Mouse (Mus musculus): ENCODE data around the gene Arsg. TPM values are rescaled to one million over a fixed set of nuclear protein-coding genes. Genes with fewer than 3 reads are reported as not detected.
A peak's percentile ranks its signal among the peaks of the same experiment; 100 is the strongest.

Arsg gene
- polyA plus RNA-seq, 1 experiment, result 0.45 TPM

GRCm38 (mm10) chr11:109574604-109575003, 101.4 kb downstream of the Arsg start:
- TF ChIP-seq GATA1 (IDR thresholded peaks at IDR 0.05; ENCODE audit: low read length), result no peak

GRCm38 (mm10) chr11:109575832-109576231, 102.7 kb downstream of the Arsg start:
- TF ChIP-seq GATA1 (IDR thresholded peaks at IDR 0.05; ENCODE audit: low read length), result no peak

GRCm38 (mm10) chr11:109578536-109578935, 105.4 kb downstream of the Arsg start:
- TF ChIP-seq GATA1 (IDR thresholded peaks at IDR 0.05; ENCODE audit: low read length), result no peak

- TF ChIP-seq GATA1 (IDR thresholded peaks at IDR 0.05; ENCODE audit: low read length), result no peak
Measured at GRCm38 (mm10) chr11:109579999-109580398, 106.8 kb downstream of the Arsg start.

GRCm38 (mm10) chr11:109583986-109584385, 110.8 kb downstream of the Arsg start:
- peak; percentile 26 for TF ChIP-seq GATA1 (IDR thresholded peaks at IDR 0.05; ENCODE audit: low read length)

GRCm38 (mm10) chr11:109584843-109585713, 111.9 kb downstream of the Arsg start:
- TF ChIP-seq GATA1 (IDR thresholded peaks at IDR 0.05; ENCODE audit: low read length), result no peak

- TF ChIP-seq GATA1 (IDR thresholded peaks at IDR 0.05; ENCODE audit: low read length), result no peak
Measured at GRCm38 (mm10) chr11:109586424-109586823, 113.2 kb downstream of the Arsg start.

GRCm38 (mm10) chr11:109587019-109587418, 113.8 kb downstream of the Arsg start:
- TF ChIP-seq GATA1 (IDR thresholded peaks at IDR 0.05; ENCODE audit: low read length), result peak; percentile 69

- no peak for TF ChIP-seq GATA1 (IDR thresholded peaks at IDR 0.05; ENCODE audit: low read length)
Measured at GRCm38 (mm10) chr11:109587638-109588374, 114.6 kb downstream of the Arsg start.

- no peak for TF ChIP-seq GATA1 (IDR thresholded peaks at IDR 0.05; ENCODE audit: low read length)
Measured at GRCm38 (mm10) chr11:109590012-109590411, 116.8 kb downstream of the Arsg start.

GRCm38 (mm10) chr11:109591511-109591910, 118.3 kb downstream of the Arsg start:
- TF ChIP-seq GATA1 (IDR thresholded peaks at IDR 0.05; ENCODE audit: low read length), result no peak

- TF ChIP-seq GATA1 (IDR thresholded peaks at IDR 0.05; ENCODE audit: low read length), result no peak
Measured at GRCm38 (mm10) chr11:109593200-109593981, 120.2 kb downstream of the Arsg start.

- TF ChIP-seq GATA1 (IDR thresholded peaks at IDR 0.05; ENCODE audit: low read length), result no peak
Measured at GRCm38 (mm10) chr11:109594761-109595160, 121.6 kb downstream of the Arsg start.

GRCm38 (mm10) chr11:109598778-109599570, 125.8 kb downstream of the Arsg start:
- no peak for TF ChIP-seq GATA1 (IDR thresholded peaks at IDR 0.05; ENCODE audit: low read length)

- TF ChIP-seq GATA1 (IDR thresholded peaks at IDR 0.05; ENCODE audit: low read length), result no peak
Measured at GRCm38 (mm10) chr11:109607600-109607999, 134.4 kb downstream of the Arsg start.

Data from G1E-ER4 (cell line).